ENCODE assay signal across 8 mouse cellular contexts in the genomic region with DNA sequence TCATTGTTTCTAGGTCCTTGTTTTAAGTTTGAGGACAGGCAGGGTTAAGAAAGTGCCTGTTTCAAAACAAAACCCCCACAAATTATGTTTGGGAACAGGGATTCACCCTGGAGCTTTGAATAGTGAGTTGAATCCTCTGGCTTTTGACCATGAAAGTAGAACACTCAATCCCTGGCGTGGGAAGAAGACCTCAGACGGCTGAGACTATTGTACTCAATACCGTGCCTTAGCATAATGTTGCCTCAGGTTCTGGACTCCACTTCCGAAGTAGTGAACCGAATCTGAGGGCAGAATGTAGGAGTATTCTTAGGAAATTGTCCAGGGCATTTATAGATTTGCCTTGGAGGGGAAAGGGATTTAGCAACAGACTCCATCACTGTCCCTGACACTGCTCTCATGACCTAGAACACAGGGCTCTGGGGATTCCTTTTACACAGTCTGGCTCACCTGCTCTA. TPM values are rescaled to one million over a fixed set of nuclear protein-coding genes. Genes with fewer than 3 reads are reported as not detected.
DNase-seq lines count a peak whose midpoint lies in the region; ATAC-seq and TF ChIP-seq lines count a peak whose summit lies in the region.

No protein-coding gene starts in this region.

- no peaks in the 10 kb centered on the region for H3K36me3 ChIP-seq in kidney, embryonic 16.5 days (ENCODE audit: insufficient read depth, low read length)
- 0 out of 2 replicates have a peak, but pooled peaks cover 5% of the 10 kb centered on the region for H3K36me3 ChIP-seq in embryonic facial prominence, embryonic 15.5 days
- H3K36me3 ChIP-seq in hindbrain, postnatal 0 days (ENCODE audit: insufficient read depth, low read length) = no peaks in the 10 kb centered on the region
- H3K36me3 ChIP-seq in midbrain, postnatal 0 days (ENCODE audit: insufficient read depth, low read length) = no peaks in the 10 kb centered on the region

- H3K4me3 ChIP-seq in kidney, embryonic 16.5 days (ENCODE audit: low read length) = peak overlapping the region; percentile 82
- peak overlapping the region; percentile 92 for H3K4me3 ChIP-seq in embryonic facial prominence, embryonic 15.5 days (replicated peaks)
- H3K4me3 ChIP-seq in hindbrain, postnatal 0 days (ENCODE audit: low read length) = peak overlapping the region; percentile 87
- H3K4me3 ChIP-seq in midbrain, postnatal 0 days (ENCODE audit: low read depth, low read length) = peak overlapping the region; percentile 90

- 0 out of 2 replicates have a peak overlapping the region, but pooled peaks have one; percentile 15 for H3K27ac ChIP-seq in kidney, embryonic 16.5 days (ENCODE audit: low read length)
- H3K27ac ChIP-seq in embryonic facial prominence, embryonic 15.5 days (replicated peaks) = peak overlapping the region; percentile 69
- peak overlapping the region; percentile 80; the same call in 1 of the 2 replicates for H3K27ac ChIP-seq in hindbrain, postnatal 0 days
- peak overlapping the region; percentile 75; the same call in 1 of the 2 replicates for H3K27ac ChIP-seq in midbrain, postnatal 0 days (ENCODE audit: low read depth, low read length)

- no peak for DNase-seq in kidney, postnatal 4 days
- no peak for DNase-seq in hindbrain, postnatal 0 days (ENCODE audit: low spot score)
- no peak for DNase-seq in midbrain, postnatal 0 days (ENCODE audit: low spot score)
- DNase-seq in cerebellum, adult 11-12 months = no peak
- DNase-seq in gastrocnemius, postnatal 25 days = no peak
- DNase-seq in layer of hippocampus, adult 11-12 months (ENCODE audit: low spot score) = no peak

- 0 out of 2 replicates have a peak overlapping the region, but pooled peaks have one; percentile 89 for H3K9ac ChIP-seq in kidney, embryonic 16.5 days (replicated peaks; ENCODE audit: low read length)
- H3K9ac ChIP-seq in embryonic facial prominence, embryonic 15.5 days = no peak overlapping the region
- H3K9ac ChIP-seq in hindbrain, postnatal 0 days (replicated peaks; ENCODE audit: low read length) = peak overlapping the region; percentile 86; the same call in 1 of the 2 replicates
- H3K9ac ChIP-seq in midbrain, postnatal 0 days (replicated peaks; ENCODE audit: low read length, poor library complexity, severe bottlenecking) = peak overlapping the region; percentile 87

- TF ChIP-seq CTCF in hindbrain, postnatal 0 days (IDR thresholded peaks at IDR 0.05; ENCODE audit: low read depth) = no peak
- TF ChIP-seq CTCF in midbrain, postnatal 0 days (IDR thresholded peaks at IDR 0.05) = no peak

- 0 out of 2 replicates have a peak, but pooled peaks have one; percentile 13 for ATAC-seq in kidney, embryonic 16.5 days (ENCODE audit: low FRiP score, low TSS enrichment)
- no peak for ATAC-seq in embryonic facial prominence, embryonic 15.5 days (ENCODE audit: insufficient number of reproducible peaks, low FRiP score, low TSS enrichment, low read depth)
- ATAC-seq in hindbrain, postnatal 0 days = no peak
- ATAC-seq in midbrain, postnatal 0 days (ENCODE audit: low FRiP score) = 0 out of 2 replicates have a peak, but pooled peaks have one; percentile 3

- 22% methylated on average over 5 of the region's 5 CpGs for WGBS in kidney, embryonic 16.5 days
- WGBS in embryonic facial prominence, embryonic 15.5 days = 32% methylated on average over 5 of the region's 5 CpGs
- WGBS in hindbrain, postnatal 0 days = 29% methylated on average over 5 of the region's 5 CpGs
- 29% methylated on average over 5 of the region's 5 CpGs for WGBS in midbrain, postnatal 0 days

- H3K4me1 ChIP-seq in kidney, embryonic 16.5 days (ENCODE audit: insufficient read depth, low read length) = peaks cover 34% of the 10 kb centered on the region
- peaks cover 33% of the 10 kb centered on the region for H3K4me1 ChIP-seq in embryonic facial prominence, embryonic 15.5 days
- peaks cover 3% of the 10 kb centered on the region; the same call in 1 of the 2 replicates for H3K4me1 ChIP-seq in hindbrain, postnatal 0 days (ENCODE audit: insufficient read depth, low read length)
- H3K4me1 ChIP-seq in midbrain, postnatal 0 days (ENCODE audit: insufficient read depth, low read length) = peaks cover 12% of the 10 kb centered on the region

- no peaks in the 10 kb centered on the region for H3K27me3 ChIP-seq in kidney, embryonic 16.5 days (ENCODE audit: insufficient read depth, low read length)
- no peaks in the 10 kb centered on the region for H3K27me3 ChIP-seq in embryonic facial prominence, embryonic 15.5 days
- H3K27me3 ChIP-seq in hindbrain, postnatal 0 days (ENCODE audit: insufficient read depth, low read length) = no peaks in the 10 kb centered on the region
- H3K27me3 ChIP-seq in midbrain, postnatal 0 days (ENCODE audit: insufficient read depth, low read length) = no peaks in the 10 kb centered on the region

- H3K9me3 ChIP-seq in kidney, embryonic 16.5 days (ENCODE audit: low read length) = no peaks in the 10 kb centered on the region
- no peaks in the 10 kb centered on the region for H3K9me3 ChIP-seq in embryonic facial prominence, embryonic 15.5 days (replicated peaks)
- H3K9me3 ChIP-seq in hindbrain, postnatal 0 days (ENCODE audit: low read length) = no peaks in the 10 kb centered on the region
- no peaks in the 10 kb centered on the region for H3K9me3 ChIP-seq in midbrain, postnatal 0 days (ENCODE audit: low read length)

- H3K4me2 ChIP-seq in kidney, embryonic 16.5 days (replicated peaks; ENCODE audit: low read depth, low read length) = peak overlapping the region; percentile 83
- peak overlapping the region; percentile 77 for H3K4me2 ChIP-seq in embryonic facial prominence, embryonic 15.5 days (replicated peaks)
- peak overlapping the region; percentile 89 for H3K4me2 ChIP-seq in hindbrain, postnatal 0 days (ENCODE audit: low read depth, low read length)
- H3K4me2 ChIP-seq in midbrain, postnatal 0 days (ENCODE audit: low read depth, low read length, poor library complexity, severe bottlenecking) = peak overlapping the region; percentile 61

RNA-seq across cellular contexts. Expression of a gene that starts 0.3 kb away (rescaled TPM):
- polyA plus RNA-seq in kidney, embryonic 16.5 days (2015; fragmentation: Nextera tagmentation; extraction: Ambion mirVana) = 25.1 and 25.7 TPM in 2 replicates
- 27.0 and 29.1 TPM in 2 replicates for polyA plus RNA-seq in embryonic facial prominence, embryonic 15.5 days (2015; fragmentation: Nextera tagmentation; extraction: Ambion mirVana)
- 14.6 and 15.2 TPM in 2 replicates for total RNA-seq in hindbrain, postnatal 0 days (2014; rRNA removed)
- 12.8 and 14.6 TPM in 2 replicates for polyA plus RNA-seq in hindbrain, postnatal 0 days (2015; fragmentation: Nextera tagmentation; extraction: Ambion mirVana)
- total RNA-seq in midbrain, postnatal 0 days (2014; rRNA removed) = 15.0 and 16.9 TPM in 2 replicates
- 14.3 and 14.5 TPM in 2 replicates for polyA plus RNA-seq in midbrain, postnatal 0 days (2015; fragmentation: Nextera tagmentation; extraction: Ambion mirVana)
- 1 to 10 TPM; 6.3 TPM for total RNA-seq in gastrocnemius, postnatal 25 days (2021)

RNA-seq across cellular contexts. Expression of a gene that starts 54.0 kb away (rescaled TPM):
- 4.5 and 5.3 TPM in 2 replicates for polyA plus RNA-seq in kidney, embryonic 16.5 days (2015; fragmentation: Nextera tagmentation; extraction: Ambion mirVana)
- 20.0 and 29.0 TPM in 2 replicates for polyA plus RNA-seq in embryonic facial prominence, embryonic 15.5 days (2015; fragmentation: Nextera tagmentation; extraction: Ambion mirVana)
- 1.1 and 3.2 TPM in 2 replicates for total RNA-seq in hindbrain, postnatal 0 days (2014; rRNA removed)
- polyA plus RNA-seq in hindbrain, postnatal 0 days (2015; fragmentation: Nextera tagmentation; extraction: Ambion mirVana) = 1.2 and 1.9 TPM in 2 replicates
- total RNA-seq in midbrain, postnatal 0 days (2014; rRNA removed) = 0.19 and 1.0 TPM in 2 replicates
- polyA plus RNA-seq in midbrain, postnatal 0 days (2015; fragmentation: Nextera tagmentation; extraction: Ambion mirVana) = 1.0 and 2.0 TPM in 2 replicates
- 100 to 1,000 TPM in 1 of 2 experiments, 10 to 100 TPM in 1; 54.6 to 343 TPM for total RNA-seq in gastrocnemius, postnatal 25 days (2021)

Comparison
In these comparisons a context has a peak if more than half of its experiments do, and no peak if none do; other contexts are left out.
1. ATAC-seq: peak in kidney, embryonic 16.5 days (single experiment) and midbrain, postnatal 0 days (single experiment); none in embryonic facial prominence, embryonic 15.5 days (single experiment) and hindbrain, postnatal 0 days (single experiment).
2. H3K27ac ChIP-seq: peak in every context shown above with its lines; median percentile 80 in hindbrain, postnatal 0 days; 75 in midbrain, postnatal 0 days; 69 in embryonic facial prominence, embryonic 15.5 days; 15 in kidney, embryonic 16.5 days.
3. Peak in every context shown above with its lines, with median percentiles within 50 percentile points of each other: H3K4me2 ChIP-seq and H3K4me3 ChIP-seq.